Mouse (Mus musculus) R1 (cell line): ENCODE results near the gene Tmem120b.

Experiments used
- DNase-seq: peaks from one replicate; pipeline ENCODE4 v3.0.0-alpha.2; 2018; ENCODE audit warnings: low read depth, low spot score

The Tmem120b gene

DNA sequence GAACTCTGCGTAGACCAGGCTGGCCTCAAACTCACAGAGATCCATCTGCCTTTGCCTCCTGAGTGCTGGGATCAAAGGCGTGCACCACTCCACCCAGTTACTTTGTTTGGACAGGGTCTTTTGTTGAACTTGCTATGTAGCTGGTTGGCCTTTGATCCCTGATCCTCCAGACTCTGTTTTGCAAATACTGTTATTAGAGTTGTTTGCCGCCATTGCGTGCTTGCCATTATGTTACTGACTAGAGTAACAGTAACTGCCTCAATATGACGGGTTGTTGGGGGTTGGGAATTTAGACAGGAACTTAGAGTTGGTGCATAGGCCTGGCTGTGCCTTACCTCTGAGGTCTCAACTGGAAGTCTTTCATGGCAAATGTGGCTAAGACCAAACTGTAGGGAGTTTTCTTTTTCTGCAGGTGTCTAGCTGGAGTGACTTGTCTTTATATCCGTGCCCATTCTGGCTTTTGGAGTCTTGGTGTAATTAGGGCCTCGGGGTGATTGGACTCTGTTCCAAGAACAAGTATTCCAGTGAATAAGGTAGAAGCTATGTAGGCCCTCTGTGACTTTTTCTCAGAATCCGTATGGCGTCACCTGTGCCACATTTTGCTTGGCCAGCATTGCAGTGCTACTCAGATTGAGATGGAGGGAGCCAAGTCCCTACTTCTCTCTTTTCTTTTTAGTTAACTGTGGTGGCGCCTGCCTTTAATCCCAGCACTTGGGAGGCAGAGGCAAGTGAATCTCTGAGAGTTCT is 22.5 kb downstream of the Tmem120b start:
- no peak for DNase-seq

DNA sequence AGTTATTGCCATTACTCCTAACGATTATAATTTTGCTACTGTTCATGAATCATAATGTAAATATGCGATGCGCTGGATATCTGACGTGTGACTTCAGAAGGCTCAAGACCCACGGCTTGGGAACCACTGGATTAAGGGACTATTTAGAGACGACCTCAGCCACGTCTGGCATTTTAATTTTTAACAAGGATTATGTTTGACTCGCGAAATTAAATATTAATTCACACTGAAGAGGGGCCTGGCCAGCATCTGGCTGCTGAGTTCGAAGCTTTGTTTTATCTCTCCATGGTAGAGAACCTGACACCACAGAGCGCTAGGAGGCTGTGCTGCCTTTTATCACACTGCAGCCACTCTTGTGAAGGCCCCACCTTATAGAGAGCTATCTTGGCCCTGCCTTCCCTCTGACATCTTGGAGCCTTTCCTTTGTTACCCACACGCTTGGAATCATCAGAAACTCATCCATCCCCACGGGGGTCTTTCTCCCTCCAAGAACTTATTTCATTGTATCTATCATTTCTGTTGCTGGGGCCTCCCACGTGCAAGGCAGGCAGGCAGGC is 24.9 kb downstream of the Tmem120b start:
- DNase-seq = no peak

DNA sequence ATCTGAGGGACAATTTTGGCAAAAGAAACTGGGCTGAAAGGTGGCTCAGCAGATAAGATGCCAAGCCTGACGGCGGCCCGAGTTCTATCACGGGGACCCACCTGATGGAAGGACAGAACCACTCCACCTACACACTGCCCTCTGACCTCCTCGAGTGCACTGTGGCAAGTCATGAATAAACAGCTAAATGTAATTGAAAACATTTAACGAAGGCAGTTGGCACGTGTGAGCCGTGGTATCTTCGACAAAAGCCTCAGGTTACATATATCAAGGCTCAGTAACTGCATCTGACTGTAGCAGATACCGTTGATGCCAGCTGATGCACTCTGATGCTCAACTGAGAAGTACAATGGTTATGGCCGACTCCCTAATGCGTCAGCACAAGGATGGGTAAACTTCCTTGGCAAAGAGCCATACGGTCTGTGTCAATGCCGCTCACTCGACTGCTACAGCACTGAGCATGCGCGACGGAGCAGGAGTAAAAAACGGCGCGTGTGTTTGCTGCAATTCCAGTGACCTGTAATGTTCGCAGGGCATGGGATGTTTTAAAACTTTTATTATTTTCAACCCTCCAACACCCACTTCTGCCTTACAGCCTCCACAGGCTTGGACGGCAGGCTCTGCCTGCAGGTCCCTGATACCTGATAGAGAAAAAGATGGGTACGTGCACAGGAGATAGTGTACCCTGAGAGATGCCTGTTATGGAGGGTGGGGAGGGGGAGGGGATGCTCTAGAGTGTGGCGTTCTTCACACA is 26.2 kb downstream of the Tmem120b start:
- DNase-seq = peak; percentile 36

DNA sequence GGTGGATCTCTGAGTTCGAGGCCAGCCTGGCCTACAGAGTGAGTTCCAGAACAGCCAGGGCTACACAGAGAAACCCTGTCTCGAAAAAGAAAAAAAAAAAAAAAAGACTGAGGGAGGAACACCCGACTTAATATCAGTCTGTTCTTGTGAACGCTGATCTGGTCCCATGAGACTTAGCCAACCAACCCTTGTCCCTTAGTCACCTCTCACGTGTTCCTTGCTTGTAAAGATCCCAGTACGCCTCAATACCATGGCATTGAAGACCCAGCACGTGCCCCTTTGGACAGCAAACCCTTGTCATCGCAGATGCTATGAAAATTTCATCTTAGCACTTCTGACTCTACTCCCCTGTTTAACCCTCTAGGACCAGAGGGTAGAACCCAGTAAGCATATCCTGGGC is 28.1 kb downstream of the Tmem120b start:
- DNase-seq = no peak

DNA sequence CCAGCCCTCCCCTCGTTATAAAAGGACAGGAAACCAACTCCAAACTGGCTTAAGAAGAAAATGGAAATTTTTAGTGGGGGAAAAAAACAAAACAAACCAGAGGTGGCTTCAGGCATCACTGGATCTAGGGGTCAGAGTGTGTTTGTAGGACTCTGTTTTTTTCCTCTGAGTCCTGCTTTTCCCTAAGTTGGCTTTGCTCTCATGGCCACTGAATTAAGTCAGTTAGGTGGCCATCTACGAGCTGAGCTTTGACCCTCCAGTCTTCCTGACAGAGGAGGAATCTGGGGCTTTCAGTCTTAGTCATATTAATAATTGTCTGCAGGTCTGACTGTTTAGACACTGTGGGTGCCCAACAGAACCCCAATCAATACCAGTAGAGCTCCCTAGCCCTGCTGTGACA is 30.3 kb downstream of the Tmem120b start:
- DNase-seq = no peak

DNA sequence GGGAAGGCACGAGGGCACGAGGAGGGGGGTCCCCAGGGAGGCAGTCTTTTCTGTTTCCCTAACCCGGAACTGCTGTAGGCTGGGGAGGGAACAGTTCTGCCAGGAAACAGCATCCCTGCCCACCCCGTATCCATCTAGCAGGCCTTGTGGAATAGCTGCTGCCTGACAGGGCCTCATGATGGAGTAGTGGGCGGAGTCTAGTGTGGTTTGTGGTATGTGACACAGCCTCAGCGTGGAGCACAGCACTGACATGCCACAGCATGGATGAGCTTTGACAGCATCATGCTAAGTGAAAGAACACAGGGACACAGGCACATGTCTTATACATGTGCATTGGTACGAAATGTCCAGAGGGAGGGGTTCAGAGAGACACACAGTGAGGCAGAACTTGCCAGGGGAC is 34.2 kb downstream of the Tmem120b start:
- no peak for DNase-seq

DNA sequence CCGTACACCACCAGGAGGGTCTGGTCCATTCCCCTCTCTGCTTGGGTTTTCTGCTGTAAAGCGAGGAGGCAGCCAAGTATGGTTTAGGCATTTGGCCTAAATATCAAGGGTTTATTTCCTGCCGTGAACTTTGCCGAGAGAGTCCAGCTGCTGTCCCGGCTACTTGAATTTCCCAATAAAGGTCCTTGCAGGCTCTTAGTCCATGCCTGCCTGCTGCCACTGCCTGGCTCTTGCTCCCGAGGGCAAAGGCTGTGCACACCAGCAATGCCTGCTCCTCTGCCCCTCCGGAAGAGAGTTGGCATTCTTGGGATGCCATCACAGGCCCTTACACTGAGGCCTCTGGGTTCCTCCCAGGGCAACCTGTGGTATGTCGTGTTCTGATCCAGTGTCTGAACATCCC is 35.3 kb downstream of the Tmem120b start:
- DNase-seq = no peak

DNA sequence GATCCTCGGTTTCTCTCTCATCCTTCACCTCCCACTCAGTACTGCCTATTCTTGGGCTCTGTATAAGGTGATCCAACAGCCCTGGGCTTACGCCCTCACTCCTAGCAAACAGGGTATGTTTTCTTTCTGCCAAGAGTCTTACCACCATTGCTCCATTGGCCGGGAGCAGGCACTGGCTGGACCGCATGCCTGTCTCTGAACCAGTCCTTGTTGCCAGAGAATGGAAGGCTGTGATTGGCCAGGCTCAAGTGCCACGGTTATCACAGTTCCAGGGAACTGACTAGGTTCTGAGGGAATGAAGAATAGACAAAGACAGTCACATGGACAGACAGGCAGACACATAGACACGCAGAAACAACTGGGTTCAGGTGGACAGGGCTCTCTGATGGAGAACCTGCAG is 36.6 kb downstream of the Tmem120b start:
- no peak for DNase-seq

DNA sequence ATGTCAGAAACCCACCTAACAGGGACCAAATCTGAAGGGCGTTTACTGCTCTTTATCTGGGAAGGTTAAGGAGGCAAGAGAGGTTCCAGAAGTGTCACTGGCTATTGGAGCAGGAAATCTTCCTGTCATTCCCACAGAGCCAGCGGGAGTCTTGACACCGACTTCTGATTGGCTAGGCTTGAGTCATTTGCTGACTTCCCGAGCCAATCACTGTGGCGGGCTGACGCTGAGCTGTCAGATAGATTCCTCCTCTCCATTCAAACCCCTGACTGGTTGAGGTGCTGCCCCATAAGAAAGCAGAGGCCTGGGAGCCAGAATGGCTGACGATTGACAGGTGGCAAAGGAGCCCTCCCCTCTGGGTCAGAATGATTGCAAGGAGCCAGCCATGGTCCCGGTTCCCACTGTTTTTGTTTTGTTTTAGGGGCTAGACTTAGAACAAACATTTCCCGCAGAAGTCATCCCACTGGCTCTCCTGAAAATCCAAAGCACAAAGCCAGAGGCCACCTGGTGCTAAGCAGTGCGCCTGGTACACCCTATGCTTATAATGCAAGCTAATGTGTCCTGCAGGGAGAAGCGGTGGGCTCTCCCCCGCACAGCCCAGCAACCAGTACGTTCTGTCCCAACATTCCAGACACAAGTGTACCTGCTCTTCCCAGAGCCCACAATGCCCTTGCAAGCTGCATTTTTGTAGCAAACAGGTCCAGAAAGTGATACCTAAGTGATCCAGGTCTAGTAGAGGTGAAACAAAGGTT is 41.4 kb downstream of the Tmem120b start:
- peak; percentile 58 for DNase-seq

DNA sequence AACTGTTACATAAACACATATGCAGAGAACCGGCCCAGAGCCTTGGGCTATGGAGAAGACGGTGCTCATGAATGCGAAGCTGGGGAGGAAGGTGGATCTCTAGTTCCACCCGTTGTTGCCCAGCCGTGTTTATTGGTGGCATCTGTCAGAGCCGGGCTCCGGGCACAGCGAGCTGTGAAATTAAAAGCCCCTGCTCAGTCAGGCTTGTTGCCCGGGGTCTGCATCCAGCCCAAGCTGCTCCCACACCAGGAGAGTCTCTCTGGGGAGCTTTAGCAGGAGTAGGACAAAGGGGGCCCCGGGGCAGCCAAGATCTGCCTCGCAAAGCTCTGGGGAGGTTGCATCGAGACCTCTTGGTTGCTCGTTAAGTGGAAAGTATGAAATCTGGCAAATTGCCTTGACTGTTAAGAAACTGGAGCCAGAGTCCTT is 42.1 kb downstream of the Tmem120b start:
- DNase-seq = no peak

DNA sequence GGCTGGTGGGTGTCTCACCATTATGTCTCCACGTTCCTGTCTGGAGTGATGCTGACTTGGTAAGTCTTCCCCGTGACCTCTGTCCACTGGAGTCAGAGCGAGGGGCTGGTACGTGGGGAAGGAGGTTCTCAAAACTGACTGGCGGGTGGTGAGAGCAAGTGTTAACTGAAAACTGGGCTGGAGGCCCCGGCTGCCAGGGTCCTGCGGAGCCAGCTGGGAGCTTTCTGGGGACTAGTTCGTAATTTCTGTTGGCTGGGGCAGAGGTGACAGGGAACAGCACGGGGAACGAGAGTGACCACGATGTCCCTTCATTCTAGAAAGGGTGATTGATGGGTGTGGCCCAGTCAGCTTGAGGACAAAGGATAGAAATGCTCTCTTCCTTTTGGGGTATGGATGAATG is 45.9 kb downstream of the Tmem120b start:
- DNase-seq = no peak

DNA sequence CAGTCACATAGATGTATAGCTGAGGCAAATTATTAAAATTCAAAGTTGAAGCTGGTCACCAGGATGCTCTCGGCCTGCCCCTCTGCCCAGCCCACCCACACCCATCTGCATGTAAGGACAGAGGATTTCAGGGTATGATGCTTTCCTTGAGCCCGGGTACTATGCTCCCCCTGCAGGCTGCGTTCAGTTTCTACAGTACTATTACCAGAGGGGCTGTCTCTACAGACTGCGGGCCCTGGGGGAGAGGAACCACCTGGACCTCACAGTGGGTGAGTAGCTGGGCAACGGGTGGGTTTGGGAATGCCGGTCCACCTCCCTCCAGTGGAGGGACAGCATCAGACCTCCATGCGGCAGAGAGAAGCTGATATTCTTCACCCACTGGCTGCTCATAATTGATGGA is 46.7 kb downstream of the Tmem120b start:
- peak; percentile 52 for DNase-seq

DNA sequence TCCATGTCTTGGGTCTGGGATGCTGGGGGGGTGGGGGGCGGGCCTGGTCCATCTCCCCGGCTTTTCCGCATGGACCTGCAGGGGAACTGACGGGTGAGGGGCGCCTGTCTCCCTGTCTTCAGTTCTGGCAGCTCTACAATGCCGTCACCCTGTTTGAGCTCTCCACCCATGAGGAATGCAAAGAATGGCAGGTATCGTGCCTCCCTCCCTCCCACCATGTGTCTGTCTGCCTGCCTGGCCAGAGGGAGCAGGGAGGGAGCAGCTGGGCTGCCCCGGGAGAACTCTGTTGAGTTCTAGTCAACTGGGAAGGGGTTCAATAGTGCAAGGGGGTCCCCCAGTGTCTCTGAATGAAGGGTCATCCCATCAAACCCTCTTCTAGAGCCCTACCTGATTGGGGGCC is 47.9 kb downstream of the Tmem120b start:
- no peak for DNase-seq

DNA sequence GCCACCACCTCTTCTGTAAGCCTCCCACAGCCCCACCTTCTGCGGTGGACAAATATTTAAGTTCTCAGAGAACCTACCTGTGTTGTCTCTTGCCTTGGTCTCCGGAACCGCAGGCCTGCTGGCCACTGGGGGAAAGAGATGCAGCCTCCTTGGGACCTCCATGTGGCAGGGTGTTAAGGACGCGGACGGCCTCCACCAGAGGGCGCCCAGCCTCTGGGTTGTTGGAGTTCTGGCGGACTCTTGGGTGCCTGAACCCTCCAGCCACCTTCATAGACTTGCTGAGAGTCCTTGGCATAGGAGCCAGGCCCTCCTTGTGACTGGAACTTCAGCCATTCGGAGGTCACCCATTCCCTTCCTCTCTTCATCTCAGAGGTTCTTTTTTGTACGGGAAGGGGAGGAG is 49.0 kb downstream of the Tmem120b start:
- peak; percentile 79 for DNase-seq

DNA sequence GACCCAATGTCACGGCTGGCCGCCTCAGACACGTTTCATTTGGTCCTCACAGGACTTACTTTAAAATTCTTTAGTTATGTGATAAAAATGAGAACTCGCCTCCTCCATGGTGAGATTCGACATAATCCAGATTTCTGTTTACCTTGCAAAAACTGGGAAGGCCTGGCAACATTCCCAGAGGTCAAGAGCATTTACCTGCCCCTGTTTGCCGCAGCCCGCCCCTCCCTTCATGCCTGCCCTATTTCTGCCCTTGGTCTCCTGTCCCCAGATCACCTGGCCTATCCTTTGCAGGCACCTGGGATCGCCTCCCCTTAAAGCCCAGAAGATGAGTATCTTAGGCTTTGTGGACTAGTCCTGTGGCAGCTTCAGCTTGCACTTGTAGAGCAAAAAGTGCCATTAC is 49.6 kb downstream of the Tmem120b start:
- DNase-seq = no peak

DNA sequence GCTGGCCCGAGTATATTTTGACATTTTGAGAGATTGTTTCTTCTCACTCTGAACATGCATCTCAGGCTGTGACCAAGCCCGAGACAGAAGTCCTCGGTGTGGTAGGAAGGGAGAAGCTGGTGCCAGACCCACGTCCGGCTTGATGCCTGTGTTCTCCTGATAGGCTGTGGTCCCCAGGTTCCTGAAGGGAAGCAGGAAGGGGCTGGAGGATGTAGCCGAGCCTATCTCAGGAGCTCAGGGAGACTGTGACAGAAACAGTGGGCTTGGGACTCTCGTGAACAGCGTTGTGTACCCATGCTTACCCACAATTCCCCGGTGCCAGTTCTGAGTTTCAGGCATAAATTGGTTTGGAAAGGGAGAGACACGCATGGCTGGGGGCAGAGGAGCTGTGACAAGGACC is 50.6 kb downstream of the Tmem120b start:
- DNase-seq = no peak

DNA sequence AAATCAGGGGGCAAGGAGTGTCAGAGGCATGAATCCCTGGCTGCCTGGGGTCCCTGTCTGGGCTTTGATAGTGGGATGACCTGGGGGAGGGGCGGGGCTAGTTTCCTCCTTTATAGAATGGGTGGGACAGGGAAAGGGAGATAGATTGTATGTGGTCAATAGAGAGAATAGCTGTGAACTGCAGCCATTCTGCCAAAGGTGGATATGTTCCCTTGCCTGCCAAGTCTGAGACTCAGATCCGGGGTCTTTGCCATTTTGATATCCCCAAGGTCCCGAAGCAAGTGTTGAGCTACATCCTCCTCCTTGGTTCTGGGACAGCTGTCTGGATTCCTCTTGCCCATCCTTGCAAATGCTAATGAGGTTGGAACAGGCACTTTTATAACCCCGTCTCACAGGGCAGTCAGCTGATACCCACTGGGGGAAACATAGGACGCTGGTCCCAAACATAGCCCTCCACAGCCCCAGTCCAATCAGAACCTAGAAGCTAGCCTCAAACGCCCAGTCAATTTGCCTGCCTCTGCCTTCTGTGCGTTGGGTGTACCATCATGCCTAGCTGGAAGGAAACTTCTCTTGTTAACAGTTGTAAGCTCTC is 52.5 kb downstream of the Tmem120b start:
- DNase-seq = peak; percentile 38

DNA sequence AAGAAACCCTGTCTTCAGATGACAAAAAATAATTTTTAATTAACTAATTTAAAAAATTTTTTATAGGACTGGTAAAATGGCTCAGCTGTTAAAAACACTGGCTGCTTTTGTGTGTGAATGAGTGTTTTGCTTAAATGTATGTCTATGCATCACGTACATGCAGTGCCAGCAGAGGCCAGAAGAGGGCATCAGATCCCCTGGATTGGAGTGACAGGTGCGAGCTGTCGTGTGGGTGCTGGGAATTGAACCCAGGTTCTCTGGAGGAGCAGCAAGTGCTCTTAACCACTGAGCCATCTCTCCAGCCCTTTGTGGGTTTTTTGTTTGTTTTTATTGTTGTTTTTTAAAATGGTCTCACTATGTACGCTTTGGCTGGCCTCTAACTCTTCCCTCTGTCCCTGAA is 54.0 kb downstream of the Tmem120b start:
- DNase-seq = peak; percentile 74

DNA sequence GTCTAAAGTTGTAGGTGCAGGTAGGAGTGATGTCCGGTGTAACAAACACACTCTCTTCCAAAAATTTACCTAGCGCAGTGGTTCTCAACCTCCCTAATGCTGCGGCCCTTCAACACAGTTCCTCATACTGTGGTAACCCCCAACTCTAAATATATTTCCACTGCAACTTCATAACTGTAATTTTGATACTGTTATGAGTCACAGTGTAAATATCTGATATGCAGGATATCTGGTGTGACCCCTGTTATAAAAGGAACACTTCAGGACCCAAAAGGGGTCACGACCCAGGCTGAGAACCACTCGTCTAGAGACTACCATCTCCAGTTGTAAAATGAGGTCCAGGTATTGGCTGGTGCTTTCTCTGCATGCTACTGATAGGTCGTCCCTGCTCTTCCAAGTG is 56.9 kb downstream of the Tmem120b start:
- DNase-seq = no peak

DNA sequence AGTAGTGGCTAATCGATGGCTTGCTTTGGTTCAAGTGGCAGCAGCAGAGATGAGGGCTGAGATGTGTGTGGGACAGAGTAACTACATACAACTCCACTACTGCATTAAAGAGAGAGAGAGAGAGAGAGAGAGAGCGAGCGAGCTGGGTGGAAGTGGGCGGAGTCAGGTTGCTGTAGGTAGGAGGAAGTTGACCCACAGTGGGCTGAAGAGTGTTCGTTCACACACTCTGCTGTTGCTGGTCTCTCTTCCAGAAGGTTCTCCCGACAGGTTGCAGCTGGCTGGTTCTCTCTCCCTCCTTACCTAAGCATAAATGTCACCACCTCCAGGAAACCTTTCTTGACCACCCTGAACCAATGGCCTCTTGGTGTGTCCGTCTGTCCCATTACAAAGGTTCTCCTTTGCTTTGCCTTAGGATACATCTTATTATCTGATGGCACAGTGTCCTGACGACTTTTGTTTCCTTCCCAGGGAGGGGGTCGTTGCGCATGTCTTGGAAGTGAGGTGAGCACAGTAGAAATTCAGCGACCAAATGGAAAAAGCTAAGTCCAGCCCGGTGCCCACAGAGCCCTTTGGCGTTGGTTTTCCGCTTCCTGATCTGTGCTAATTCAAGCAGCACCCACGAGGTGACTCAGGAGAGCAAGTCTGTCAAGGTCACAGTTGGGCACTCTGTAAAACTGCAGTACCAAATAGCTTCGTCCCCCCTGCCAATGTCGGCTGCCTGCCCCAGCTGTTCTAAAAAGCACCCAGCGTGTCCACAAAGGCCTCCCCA is 57.6 kb downstream of the Tmem120b start:
- no peak for DNase-seq

DNA sequence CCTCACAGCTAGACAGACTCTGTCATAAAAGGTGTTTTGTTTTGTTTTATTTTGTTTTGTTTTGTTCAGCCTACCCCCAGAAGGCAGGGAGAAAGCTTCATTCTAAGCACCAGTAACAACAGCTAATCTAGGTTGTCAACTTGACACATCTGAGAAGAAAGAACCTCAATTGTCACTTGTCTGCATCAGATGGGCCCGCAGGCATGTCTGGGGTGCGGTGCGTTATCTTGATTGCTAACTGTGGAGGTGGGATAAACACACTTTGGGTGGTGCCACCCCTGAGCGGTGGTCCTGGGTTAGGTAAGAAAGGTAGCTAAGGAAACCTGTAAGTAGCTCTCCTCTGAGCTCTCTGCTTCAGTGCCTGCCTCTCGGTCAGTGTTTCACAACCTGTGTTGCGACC is 58.8 kb downstream of the Tmem120b start:
- no peak for DNase-seq
